Mouse (Mus musculus) hindbrain, embryonic 13.5 days (tissue): ENCODE results near the gene Wnk1. TPM values are rescaled to one million over a fixed set of nuclear protein-coding genes. Genes with fewer than 3 reads are reported as not detected.

Experiments used
- ATAC-seq: fragments of 200-750 bp; cut with Nextera tagmentation; 2 replicates; pipeline ENCODE4 v1.8.0; 2017; ENCODE audit warnings: moderate TSS enrichment; ENCODE audit not compliant: low FRiP score
- H3K27ac ChIP-seq: fragments of 300-500 bp; sonication (generic); 2 replicates; pipeline ENCODE4 v1.5.1; 2015; ENCODE audit warnings: inconsistent platforms, mild to moderate bottlenecking, moderate library complexity
- H3K27me3 ChIP-seq: fragments of 300-500 bp; sonication (generic); 2 replicates; pipeline ENCODE4 v1.6.1; 2015; ENCODE audit warnings: mild to moderate bottlenecking, inconsistent platforms
- H3K36me3 ChIP-seq: fragments of 300-500 bp; sonication (generic); 2 replicates; pipeline ENCODE4 v1.6.1; 2015; ENCODE audit warnings: mild to moderate bottlenecking, inconsistent platforms
- H3K4me1 ChIP-seq: fragments of 300-500 bp; sonication (generic); replicated peaks from 2 replicates; pipeline ENCODE4 v1.6.1; 2015; ENCODE audit warnings: inconsistent platforms
- H3K4me2 ChIP-seq: fragments of 300-500 bp; sonication (generic); 2 replicates; pipeline ENCODE4 v1.6.1; 2015; ENCODE audit warnings: inconsistent platforms, mild to moderate bottlenecking, moderate library complexity
- H3K4me3 ChIP-seq: fragments of 300-500 bp; sonication (generic); 2 replicates; pipeline ENCODE4 v1.5.1; 2015; ENCODE audit warnings: mild to moderate bottlenecking, inconsistent platforms
- H3K9ac ChIP-seq: fragments of 300-500 bp; sonication (generic); 2 replicates; pipeline ENCODE4 v1.6.1; 2015; ENCODE audit warnings: mild to moderate bottlenecking, inconsistent platforms
- H3K9me3 ChIP-seq: fragments of 300-500 bp; sonication (generic); 2 replicates; pipeline ENCODE4 v1.6.1; 2016; ENCODE audit warnings: inconsistent platforms
- WGBS: fragments of 180-500 bp; shearing (Covaris S2); methylation state at CpG from one replicate; pipeline ENCODE4 v1.1.7; 2015; 5-methylcytosine and 5-hydroxymethylcytosine counted together
- polyA plus RNA-seq: library from polyadenylated mRNA; unstranded; fragments of >200 nt; fragmentation: Nextera tagmentation; extraction: Ambion mirVana; gene quantifications from 2 replicates; pipeline ENCODE4 v1.2.1, GENCODE M21; 2015

The Wnk1 gene
- polyA plus RNA-seq, 1 experiment from 2014 or later: 56.5 TPM

DNA sequence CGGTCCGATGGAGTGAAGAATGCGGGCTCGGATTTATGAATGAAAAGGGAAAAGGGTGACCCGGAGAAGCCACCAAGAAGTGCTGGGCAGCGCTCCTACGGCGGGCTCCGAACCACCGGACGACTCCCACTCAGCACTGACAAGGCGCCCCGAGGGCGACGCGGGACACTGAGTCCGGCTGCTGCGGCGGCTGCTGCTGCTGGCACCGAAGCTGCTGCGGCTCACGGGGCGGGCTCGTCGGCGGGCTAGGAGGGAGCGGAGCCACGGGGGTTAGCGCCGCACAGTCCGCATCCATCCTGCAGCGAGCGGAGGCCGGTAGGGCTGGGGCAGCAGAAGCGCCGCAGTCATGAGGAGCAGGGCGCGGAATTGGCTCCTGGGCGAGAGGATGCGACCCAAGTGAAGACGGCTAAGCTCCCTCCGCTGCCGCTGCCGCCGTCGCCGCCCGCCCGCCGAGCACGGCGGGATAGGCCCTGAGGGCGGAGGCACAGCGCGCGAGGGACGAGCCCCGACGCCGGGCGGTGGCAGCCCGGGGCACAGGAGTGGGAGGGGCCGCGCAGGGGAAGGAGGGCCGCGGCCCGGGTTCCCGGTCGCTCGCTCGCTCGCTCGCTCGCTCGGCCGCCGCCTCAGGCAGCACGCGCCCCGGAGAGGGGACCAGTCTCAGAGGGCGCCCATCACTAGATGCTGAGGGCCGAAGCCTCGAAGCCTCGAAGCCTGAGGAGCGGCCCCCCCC lies 671 bp downstream of the Wnk1 start:
- H3K27me3 ChIP-seq: peaks cover 3% of the 10 kb centered on the region; the same call in 1 of the 2 replicates
- no peaks in the 10 kb centered on the region for H3K36me3 ChIP-seq
- peaks cover 27% of the 10 kb centered on the region for H3K4me1 ChIP-seq
- peak overlapping the region; percentile 91 for H3K9ac ChIP-seq
- H3K27ac ChIP-seq: peak overlapping the region; percentile 98
- peak overlapping the region; percentile 89 for H3K4me2 ChIP-seq
- peak overlapping the region; percentile 73 for H3K4me3 ChIP-seq
- peak; percentile 64 for ATAC-seq
- H3K9me3 ChIP-seq: no peaks in the 10 kb centered on the region
- under 1% methylated on average over 64 of the region's 85 CpGs for WGBS

DNA sequence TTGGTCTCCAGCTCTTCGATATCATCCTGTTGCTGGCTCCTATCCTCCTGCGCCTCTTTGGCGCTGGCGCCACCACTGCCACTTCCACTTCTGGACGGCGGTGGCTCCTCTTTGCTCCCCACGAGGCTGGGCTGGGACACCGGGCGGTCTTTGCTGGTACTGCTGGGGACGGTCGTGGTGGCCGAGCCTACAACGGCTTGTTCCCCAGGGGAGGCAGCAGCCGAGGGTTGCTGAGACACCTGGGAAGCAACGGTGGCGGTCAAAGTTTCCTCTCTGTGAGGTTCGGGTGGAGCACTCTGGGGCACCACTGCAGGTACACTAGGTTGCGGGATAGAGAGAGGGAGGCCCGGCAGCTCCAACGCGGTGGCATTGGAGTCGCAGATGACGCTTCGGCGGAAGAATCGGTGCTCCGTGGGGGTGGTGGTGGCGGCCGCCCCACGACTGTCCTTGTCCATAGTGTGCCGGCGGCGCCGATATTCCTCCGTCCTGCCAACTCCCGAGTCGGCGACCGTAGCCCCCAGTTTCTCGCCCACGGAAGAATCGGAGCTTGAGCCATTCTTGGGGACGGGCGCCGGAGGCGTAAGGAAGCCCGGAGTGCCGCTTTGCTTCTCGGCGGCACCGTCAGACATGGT lies 1.4 kb downstream of the Wnk1 start:
- WGBS: under 1% methylated on average over 51 of the region's 51 CpGs
- H3K9ac ChIP-seq: peak overlapping the region; percentile 91
- H3K4me2 ChIP-seq: peak overlapping the region; percentile 89
- peak overlapping the region; percentile 98 for H3K27ac ChIP-seq
- H3K4me1 ChIP-seq: peaks cover 30% of the 10 kb centered on the region
- H3K36me3 ChIP-seq: 0 out of 2 replicates have a peak, but pooled peaks cover 2% of the 10 kb centered on the region
- H3K9me3 ChIP-seq: no peaks in the 10 kb centered on the region
- peaks cover 3% of the 10 kb centered on the region; the same call in 1 of the 2 replicates for H3K27me3 ChIP-seq
- peak; percentile 7; the same call in 1 of the 2 replicates for ATAC-seq
- peak overlapping the region; percentile 73 for H3K4me3 ChIP-seq

DNA sequence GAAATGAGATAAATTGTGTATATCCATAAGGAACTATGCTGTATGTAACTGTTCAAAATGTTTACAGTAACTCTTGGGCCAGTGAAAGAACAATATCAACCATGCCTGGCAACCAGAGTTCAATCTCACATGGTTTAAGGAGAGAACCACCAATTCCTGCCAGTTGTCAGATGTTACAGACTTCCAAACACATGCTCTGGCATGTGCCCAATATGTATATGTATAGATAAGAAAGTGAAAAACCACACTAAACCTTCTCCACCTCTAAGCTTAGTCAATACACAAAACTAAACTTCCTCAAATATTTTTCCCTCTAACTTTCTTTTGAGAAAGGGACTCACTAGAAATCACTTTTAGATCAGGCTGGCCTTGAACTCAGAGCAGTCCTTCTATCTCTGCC lies 13.9 kb downstream of the Wnk1 start:
- Histone ChIP-seq H3K36me3 (peaks cover 16% of the 10 kb centered on the region; the same call in 1 of the 2 replicates), H3K4me1 (no peaks in the 10 kb centered on the region), H3K9me3 (no peaks in the 10 kb centered on the region), H3K9ac (no peak overlapping the region), H3K4me3 (no peak overlapping the region), H3K27me3 (no peaks in the 10 kb centered on the region), H3K27ac (no peak overlapping the region), H3K4me2 (no peak overlapping the region)
- ATAC-seq: no peak

DNA sequence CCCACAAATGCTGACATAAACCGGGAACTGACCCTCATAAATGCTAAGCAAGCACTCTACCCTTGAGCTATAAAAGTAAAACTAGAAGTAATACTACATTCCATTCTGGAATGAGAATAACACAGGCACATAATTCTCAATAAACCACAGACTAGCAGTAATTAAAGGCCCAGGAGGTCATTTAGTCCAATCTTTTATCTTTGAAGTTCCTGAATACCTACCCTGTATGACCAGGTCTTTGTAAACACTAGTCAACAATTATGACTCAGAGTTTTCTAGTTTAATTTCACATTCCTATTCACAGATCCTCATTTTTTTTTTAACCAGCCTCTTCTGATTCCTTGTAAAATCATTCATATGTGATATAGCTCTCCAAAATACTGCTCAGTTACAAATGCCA lies 14.7 kb downstream of the Wnk1 start:
- no peaks in the 10 kb centered on the region for H3K9me3 ChIP-seq
- 95% methylated on average over 1 of the region's 1 CpGs for WGBS
- H3K4me2 ChIP-seq: no peak overlapping the region
- no peaks in the 10 kb centered on the region for H3K27me3 ChIP-seq
- H3K4me3 ChIP-seq: no peak overlapping the region
- H3K9ac ChIP-seq: no peak overlapping the region
- H3K36me3 ChIP-seq: peaks cover 9% of the 10 kb centered on the region; the same call in 1 of the 2 replicates
- ATAC-seq: no peak
- H3K4me1 ChIP-seq: peaks cover 3% of the 10 kb centered on the region
- no peak overlapping the region for H3K27ac ChIP-seq

DNA sequence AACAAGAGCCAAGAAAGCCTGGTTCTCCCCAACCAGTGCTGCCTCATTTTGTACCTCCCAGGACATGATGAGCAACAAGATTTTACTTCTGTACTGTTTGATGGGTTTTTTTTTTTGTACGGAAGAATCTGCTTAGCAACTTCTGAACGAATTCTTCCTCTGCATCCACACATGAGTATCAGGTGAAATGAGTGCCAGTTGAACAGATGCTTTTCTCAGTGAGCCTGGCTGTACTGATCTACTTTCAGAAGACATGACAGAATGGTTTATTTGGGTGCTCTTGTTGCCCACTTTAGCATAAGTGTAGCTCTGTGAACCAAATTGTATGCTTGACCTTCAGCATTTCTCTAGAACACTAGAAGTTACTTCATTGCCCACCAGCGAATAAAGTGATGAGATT lies 16.4 kb downstream of the Wnk1 start:
- ATAC-seq: no peak
- Histone ChIP-seq H3K27ac (no peak overlapping the region), H3K4me3 (no peak overlapping the region), H3K4me2 (no peak overlapping the region), H3K4me1 (peaks cover 3% of the 10 kb centered on the region), H3K36me3 (peaks cover 8% of the 10 kb centered on the region; the same call in 1 of the 2 replicates), H3K9ac (no peak overlapping the region), H3K27me3 (no peaks in the 10 kb centered on the region), H3K9me3 (no peaks in the 10 kb centered on the region)
- WGBS: 93% methylated on average over 3 of the region's 3 CpGs

DNA sequence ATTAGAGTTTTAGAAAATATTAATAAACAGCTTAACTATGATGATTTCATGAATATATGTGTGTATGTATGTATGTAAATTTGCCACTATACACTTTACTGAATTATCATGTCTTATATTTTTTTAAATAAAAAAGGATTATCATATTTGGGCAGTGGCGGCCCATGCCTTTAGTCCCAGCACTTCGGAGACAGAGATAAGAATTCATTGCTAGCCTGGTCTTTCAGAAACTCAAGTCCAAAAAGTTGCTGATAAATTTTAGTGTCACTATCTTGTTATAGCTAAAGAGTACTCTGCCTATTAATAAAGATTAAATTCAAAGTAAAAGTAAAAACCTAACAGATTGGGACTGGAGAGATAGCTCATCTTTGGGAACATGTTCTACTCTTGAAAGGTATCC lies 18.8 kb downstream of the Wnk1 start:
- H3K9me3 ChIP-seq: no peaks in the 10 kb centered on the region
- no peak overlapping the region for H3K4me3 ChIP-seq
- H3K27ac ChIP-seq: no peak overlapping the region
- ATAC-seq: no peak
- no peak overlapping the region for H3K9ac ChIP-seq
- H3K27me3 ChIP-seq: no peaks in the 10 kb centered on the region
- H3K4me2 ChIP-seq: no peak overlapping the region
- WGBS: 98% methylated on average over 2 of the region's 2 CpGs
- H3K36me3 ChIP-seq: no peaks in the 10 kb centered on the region
- H3K4me1 ChIP-seq: peaks cover 3% of the 10 kb centered on the region

DNA sequence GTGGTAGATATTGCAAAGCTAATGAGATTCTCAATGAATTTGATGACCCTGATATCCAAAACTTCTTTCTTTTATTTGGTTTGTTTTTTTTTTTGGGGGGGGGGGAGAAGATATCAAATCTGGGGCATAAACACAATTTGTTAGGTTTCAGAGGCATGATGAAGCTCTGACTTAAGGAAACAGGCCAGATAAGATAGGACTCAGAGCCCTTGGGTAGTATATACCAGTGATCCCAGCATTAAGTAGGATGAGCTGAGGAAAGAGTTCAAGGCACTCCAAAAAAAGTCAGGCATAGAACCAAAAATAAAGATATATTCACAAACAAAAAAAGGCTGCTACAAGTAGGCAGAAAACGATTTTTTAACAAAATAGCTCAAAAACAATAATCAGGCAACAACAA lies 25.3 kb downstream of the Wnk1 start:
- no peak overlapping the region for H3K4me3 ChIP-seq
- no peaks in the 10 kb centered on the region for H3K27me3 ChIP-seq
- H3K9me3 ChIP-seq: no peaks in the 10 kb centered on the region
- H3K27ac ChIP-seq: no peak overlapping the region
- no peaks in the 10 kb centered on the region for H3K4me1 ChIP-seq
- no peaks in the 10 kb centered on the region for H3K36me3 ChIP-seq
- no peak overlapping the region for H3K4me2 ChIP-seq
- ATAC-seq: no peak
- 91% methylated on average over 1 of the region's 1 CpGs for WGBS
- H3K9ac ChIP-seq: no peak overlapping the region

DNA sequence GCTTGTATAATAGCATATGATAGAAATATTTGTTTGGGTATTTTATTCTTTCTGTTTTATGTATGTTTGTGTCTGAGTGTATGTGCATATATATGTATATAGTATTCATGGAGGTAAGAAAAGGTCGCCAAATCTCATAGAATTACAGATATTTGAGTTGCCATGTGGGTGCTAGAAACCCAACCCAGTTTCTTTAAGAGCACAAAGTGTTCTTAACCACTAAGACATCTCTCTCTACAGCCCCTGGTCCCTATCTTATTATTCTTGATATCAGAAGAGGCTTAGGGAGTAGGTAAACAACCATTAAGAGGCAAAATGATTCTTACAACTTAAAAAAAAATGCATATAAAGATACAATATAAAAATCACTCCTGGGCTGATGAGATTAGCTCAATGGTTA lies 27.0 kb downstream of the Wnk1 start:
- ATAC-seq: no peak
- Histone ChIP-seq H3K27me3 (no peaks in the 10 kb centered on the region), H3K9me3 (no peaks in the 10 kb centered on the region), H3K4me1 (no peaks in the 10 kb centered on the region), H3K9ac (no peak overlapping the region), H3K4me2 (no peak overlapping the region), H3K27ac (no peak overlapping the region), H3K36me3 (no peaks in the 10 kb centered on the region), H3K4me3 (no peak overlapping the region)
- 91% methylated on average over 1 of the region's 1 CpGs for WGBS

DNA sequence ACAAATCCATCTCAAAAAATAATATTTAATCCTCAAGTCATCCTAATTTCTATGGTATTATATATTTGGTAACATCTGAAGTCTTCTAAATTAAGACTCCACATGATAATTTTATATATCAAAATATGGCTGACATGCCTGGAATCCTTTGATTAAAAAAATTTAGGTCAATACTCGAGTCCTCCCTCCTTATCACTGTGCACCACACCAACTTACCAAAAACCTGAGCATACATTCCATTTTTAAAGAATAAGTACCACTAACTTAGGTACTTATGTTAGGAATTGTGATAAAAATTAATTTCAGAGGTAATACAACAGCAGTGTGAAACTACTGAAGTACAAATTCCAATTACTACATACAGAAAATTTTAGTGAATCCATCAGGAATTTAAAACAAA lies 27.5 kb downstream of the Wnk1 start:
- H3K9ac ChIP-seq: no peak overlapping the region
- H3K4me2 ChIP-seq: no peak overlapping the region
- ATAC-seq: no peak
- H3K4me3 ChIP-seq: no peak overlapping the region
- H3K27me3 ChIP-seq: no peaks in the 10 kb centered on the region
- WGBS: 98% methylated on average over 1 of the region's 1 CpGs
- H3K4me1 ChIP-seq: no peaks in the 10 kb centered on the region
- no peak overlapping the region for H3K27ac ChIP-seq
- no peaks in the 10 kb centered on the region for H3K9me3 ChIP-seq
- H3K36me3 ChIP-seq: no peaks in the 10 kb centered on the region

DNA sequence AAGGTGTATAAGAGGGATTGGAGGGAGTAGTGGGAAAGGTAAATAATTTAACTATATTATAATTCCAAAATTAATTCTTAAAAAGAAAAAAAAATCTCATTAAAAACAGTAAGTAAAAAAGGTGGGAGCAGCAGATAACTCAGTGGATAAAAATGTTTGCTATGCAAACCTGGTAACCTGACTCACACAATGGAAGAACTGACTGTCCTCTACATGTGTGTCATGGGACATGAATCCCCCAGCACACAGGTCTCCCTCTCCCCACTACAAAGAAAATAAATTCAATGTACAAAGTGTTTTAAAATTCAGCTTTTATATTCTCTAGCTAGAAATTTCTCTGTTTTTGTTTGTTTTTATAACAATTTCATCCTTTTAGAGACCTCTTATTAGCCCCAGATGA lies 27.9 kb downstream of the Wnk1 start:
- Histone ChIP-seq H3K4me1 (no peaks in the 10 kb centered on the region), H3K27ac (no peak overlapping the region), H3K27me3 (no peaks in the 10 kb centered on the region), H3K9me3 (no peaks in the 10 kb centered on the region), H3K4me3 (no peak overlapping the region), H3K9ac (no peak overlapping the region), H3K4me2 (no peak overlapping the region), H3K36me3 (no peaks in the 10 kb centered on the region)
- ATAC-seq: no peak

DNA sequence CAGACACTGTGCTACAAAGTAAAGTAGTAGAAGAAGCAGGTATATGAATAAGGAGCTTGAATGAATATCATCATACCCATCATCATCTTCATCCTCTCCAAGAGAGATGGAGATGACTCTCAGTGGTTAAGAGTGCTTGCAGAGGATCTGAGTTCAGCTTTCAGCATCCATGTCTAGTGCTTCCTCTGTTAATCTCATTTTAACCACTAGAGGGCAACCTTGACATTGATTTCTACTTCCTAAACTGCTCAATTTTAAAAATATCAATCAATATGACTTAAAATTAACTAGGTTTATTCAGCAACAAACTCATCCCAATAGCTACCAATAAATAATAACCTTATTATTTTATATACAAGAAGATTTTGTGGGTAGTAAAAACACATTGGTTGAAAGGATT lies 36.8 kb downstream of the Wnk1 start:
- Histone ChIP-seq H3K27ac (no peak overlapping the region), H3K4me1 (no peaks in the 10 kb centered on the region), H3K27me3 (no peaks in the 10 kb centered on the region), H3K9ac (no peak overlapping the region), H3K4me2 (no peak overlapping the region), H3K36me3 (peaks cover 5% of the 10 kb centered on the region), H3K4me3 (no peak overlapping the region), H3K9me3 (no peaks in the 10 kb centered on the region)
- no peak for ATAC-seq

DNA sequence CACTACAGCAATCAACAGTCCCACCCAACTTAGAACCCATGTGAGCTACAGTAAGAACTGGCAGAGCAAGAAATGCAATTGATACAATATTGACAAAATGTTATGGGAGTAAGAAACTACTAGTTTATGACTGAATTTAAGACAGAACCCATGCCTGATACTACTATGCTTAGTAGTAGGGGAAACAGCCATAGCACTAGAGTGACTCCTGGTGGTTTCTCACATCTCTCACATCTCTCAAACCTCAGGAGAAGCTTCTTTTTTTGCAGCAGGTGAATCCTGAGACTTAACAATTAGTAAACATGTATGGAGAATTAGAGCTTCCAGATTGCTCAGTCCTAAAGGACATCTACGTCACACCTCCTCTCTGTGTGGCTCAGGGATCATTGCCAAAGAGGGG lies 42.0 kb downstream of the Wnk1 start:
- H3K4me1 ChIP-seq: no peaks in the 10 kb centered on the region
- H3K9me3 ChIP-seq: no peaks in the 10 kb centered on the region
- 94% methylated on average over 1 of the region's 1 CpGs for WGBS
- no peaks in the 10 kb centered on the region for H3K27me3 ChIP-seq
- no peak overlapping the region for H3K27ac ChIP-seq
- peaks cover 5% of the 10 kb centered on the region for H3K36me3 ChIP-seq
- H3K4me2 ChIP-seq: no peak overlapping the region
- no peak overlapping the region for H3K9ac ChIP-seq
- no peak overlapping the region for H3K4me3 ChIP-seq
- ATAC-seq: no peak
